Mouse (Mus musculus): ENCODE measurements around the gene Cwc25. TPM values are rescaled to one million over a fixed set of nuclear protein-coding genes. Genes with fewer than 3 reads are reported as not detected.

Gene Cwc25
- polyA plus RNA-seq, 1 experiment = 19.7 TPM

DNA sequence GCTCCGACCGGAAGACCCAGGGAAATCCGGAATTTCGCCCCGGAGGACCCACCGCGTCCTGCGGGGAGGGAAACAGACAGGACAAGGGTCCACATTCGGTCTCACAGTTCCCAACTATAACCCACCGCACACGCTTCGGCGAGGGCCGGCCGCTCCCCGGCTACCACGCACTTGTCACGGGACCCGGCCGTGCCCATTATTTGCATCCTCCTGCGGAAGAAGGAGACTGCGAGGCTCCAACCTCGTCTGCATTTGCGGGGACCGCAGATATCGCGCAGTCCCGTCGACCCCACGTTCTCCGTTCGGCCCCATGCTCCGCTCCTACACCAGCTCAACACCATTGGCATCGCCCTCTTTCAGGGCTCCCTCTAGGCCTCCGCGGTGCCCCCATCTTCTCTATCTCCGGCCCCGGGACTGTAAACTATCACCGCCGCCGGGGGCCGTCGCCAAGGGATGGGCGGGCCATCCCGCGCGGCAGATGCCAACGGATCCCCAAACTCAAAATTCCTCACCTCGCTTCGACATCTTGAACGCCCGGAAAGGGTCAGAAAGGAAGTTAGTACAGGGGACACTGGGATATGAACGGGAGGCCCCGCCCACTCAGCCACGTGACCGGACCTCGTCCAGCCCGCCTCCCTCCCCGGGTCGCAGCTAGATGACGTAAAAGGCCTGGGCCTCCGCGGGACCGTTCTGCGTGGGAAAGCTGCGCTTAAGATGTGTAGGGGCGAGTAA, 15.6 kb upstream of the Cwc25 start, which contains the start of gene Rpl23:
TSS of gene Rpl23 (minus strand) at position 606 of the 732 bp plus-strand sequence.
- no peak for TF ChIP-seq CTCF (IDR thresholded peaks at IDR 0.05; ENCODE audit: borderline replicate concordance, extremely low read depth, insufficient read depth, insufficient read length)
- peak; percentile 69; the same call in 1 of the 2 replicates for TF ChIP-seq POLR2A (IDR thresholded peaks at IDR 0.05; ENCODE audit: borderline replicate concordance, extremely low read depth, insufficient read depth, insufficient read length, poor library complexity, severe bottlenecking)
- peak; percentile 99 for DNase-seq (ENCODE audit: low read depth)

- DNase-seq (ENCODE audit: low read depth) = no peak
- TF ChIP-seq CTCF (IDR thresholded peaks at IDR 0.05; ENCODE audit: borderline replicate concordance, extremely low read depth, insufficient read depth, insufficient read length) (no peak), POLR2A (IDR thresholded peaks at IDR 0.05; ENCODE audit: borderline replicate concordance, extremely low read depth, insufficient read depth, insufficient read length, poor library complexity, severe bottlenecking) (no peak)
Observed at GRCm38 (mm10) chr11:97781478-97781831, 15.1 kb upstream of the Cwc25 start.

GRCm38 (mm10) chr11:97779968-97780701, 13.8 kb upstream of the Cwc25 start:
- no peak for TF ChIP-seq POLR2A (IDR thresholded peaks at IDR 0.05; ENCODE audit: borderline replicate concordance, extremely low read depth, insufficient read depth, insufficient read length, poor library complexity, severe bottlenecking)
- no peak for TF ChIP-seq CTCF (IDR thresholded peaks at IDR 0.05; ENCODE audit: borderline replicate concordance, extremely low read depth, insufficient read depth, insufficient read length)
- DNase-seq (ENCODE audit: low read depth) = no peak

- TF ChIP-seq CTCF (IDR thresholded peaks at IDR 0.05; ENCODE audit: borderline replicate concordance, extremely low read depth, insufficient read depth, insufficient read length) = no peak
- TF ChIP-seq POLR2A (IDR thresholded peaks at IDR 0.05; ENCODE audit: borderline replicate concordance, extremely low read depth, insufficient read depth, insufficient read length, poor library complexity, severe bottlenecking) = no peak
- no peak for DNase-seq (ENCODE audit: low read depth)
Observed at GRCm38 (mm10) chr11:97778918-97779317, 12.6 kb upstream of the Cwc25 start.

- peak; percentile 39 for DNase-seq (ENCODE audit: low read depth)
- TF ChIP-seq CTCF (IDR thresholded peaks at IDR 0.05; ENCODE audit: borderline replicate concordance, extremely low read depth, insufficient read depth, insufficient read length) (no peak), POLR2A (IDR thresholded peaks at IDR 0.05; ENCODE audit: borderline replicate concordance, extremely low read depth, insufficient read depth, insufficient read length, poor library complexity, severe bottlenecking) (no peak)
Observed at GRCm38 (mm10) chr11:97777129-97777529, 10.8 kb upstream of the Cwc25 start.

DNA sequence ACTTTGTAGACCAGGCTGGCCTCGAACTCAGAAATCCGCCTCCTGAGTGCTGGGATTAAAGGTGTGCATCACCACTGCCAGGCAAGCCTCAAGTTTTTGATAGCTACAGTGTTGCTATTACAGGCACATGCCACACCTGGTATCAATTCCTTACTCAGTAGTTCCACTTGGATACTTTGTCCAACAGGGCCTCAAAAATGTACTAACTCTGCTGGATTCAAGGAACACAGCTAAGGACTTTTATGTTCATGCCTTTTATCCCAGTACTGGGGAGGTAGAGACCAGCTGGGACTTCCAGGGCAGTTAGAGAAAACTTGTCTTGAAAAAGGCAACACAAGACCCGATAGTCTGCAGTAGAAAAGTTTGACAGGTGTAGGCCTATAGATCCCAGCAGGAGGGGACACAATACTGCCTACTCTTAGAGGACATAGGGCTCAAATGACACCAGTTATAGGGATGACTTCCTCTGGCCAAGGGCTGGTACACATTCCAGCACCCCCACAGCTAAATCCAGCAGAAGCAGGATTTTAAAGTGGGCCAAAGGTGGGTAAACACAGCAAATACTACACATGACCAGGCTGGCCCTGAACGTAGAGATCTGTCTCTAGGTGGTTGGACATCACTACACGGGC, 10.3 kb upstream of the Cwc25 start:
- no peak for DNase-seq (ENCODE audit: low read depth)
- TF ChIP-seq CTCF (IDR thresholded peaks at IDR 0.05; ENCODE audit: borderline replicate concordance, extremely low read depth, insufficient read depth, insufficient read length) (no peak), POLR2A (IDR thresholded peaks at IDR 0.05; ENCODE audit: borderline replicate concordance, extremely low read depth, insufficient read depth, insufficient read length, poor library complexity, severe bottlenecking) (no peak)

- DNase-seq (ENCODE audit: low read depth) = no peak
- no peak for TF ChIP-seq CTCF (IDR thresholded peaks at IDR 0.05; ENCODE audit: borderline replicate concordance, extremely low read depth, insufficient read depth, insufficient read length)
- TF ChIP-seq POLR2A (IDR thresholded peaks at IDR 0.05; ENCODE audit: borderline replicate concordance, extremely low read depth, insufficient read depth, insufficient read length, poor library complexity, severe bottlenecking) = no peak
Observed at GRCm38 (mm10) chr11:97775808-97776496, 9.6 kb upstream of the Cwc25 start, which contains the start of gene 1700001P01Rik. Gene 1700001P01Rik, minus strand, starts transcription at chr11:97775918.

GRCm38 (mm10) chr11:97775186-97775585, 8.8 kb upstream of the Cwc25 start:
- no peak for DNase-seq (ENCODE audit: low read depth)
- TF ChIP-seq POLR2A (IDR thresholded peaks at IDR 0.05; ENCODE audit: borderline replicate concordance, extremely low read depth, insufficient read depth, insufficient read length, poor library complexity, severe bottlenecking) (no peak), CTCF (IDR thresholded peaks at IDR 0.05; ENCODE audit: borderline replicate concordance, extremely low read depth, insufficient read depth, insufficient read length) (no peak)

GRCm38 (mm10) chr11:97771410-97771809, 5.1 kb upstream of the Cwc25 start:
- DNase-seq (ENCODE audit: low read depth) = no peak
- no peak for TF ChIP-seq CTCF (IDR thresholded peaks at IDR 0.05; ENCODE audit: borderline replicate concordance, extremely low read depth, insufficient read depth, insufficient read length)
- no peak for TF ChIP-seq POLR2A (IDR thresholded peaks at IDR 0.05; ENCODE audit: borderline replicate concordance, extremely low read depth, insufficient read depth, insufficient read length, poor library complexity, severe bottlenecking)

DNA sequence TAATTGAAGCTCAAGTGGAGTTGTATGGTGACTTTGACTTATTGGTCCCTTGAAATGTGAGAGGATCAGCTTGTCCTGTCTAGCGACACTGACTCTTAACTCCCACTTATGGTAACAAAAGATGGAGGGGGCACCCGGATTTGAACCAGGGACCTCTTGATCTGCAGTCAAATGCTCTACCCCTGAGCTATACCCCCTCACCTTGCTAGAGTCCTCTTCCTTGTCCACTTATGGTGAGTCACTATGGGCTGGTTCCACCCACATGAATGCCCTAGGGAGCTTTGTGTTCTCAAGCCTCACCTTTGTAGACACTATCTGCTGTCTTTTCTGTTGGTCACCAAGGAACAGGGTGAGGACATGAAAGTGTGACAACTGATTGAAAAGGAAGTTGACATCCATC, 3.3 kb upstream of the Cwc25 start:
- TF ChIP-seq POLR2A (IDR thresholded peaks at IDR 0.05; ENCODE audit: borderline replicate concordance, extremely low read depth, insufficient read depth, insufficient read length, poor library complexity, severe bottlenecking) (no peak), CTCF (IDR thresholded peaks at IDR 0.05; ENCODE audit: borderline replicate concordance, extremely low read depth, insufficient read depth, insufficient read length) (no peak)
- DNase-seq (ENCODE audit: low read depth) = no peak

- no peak for TF ChIP-seq CTCF (IDR thresholded peaks at IDR 0.05; ENCODE audit: borderline replicate concordance, extremely low read depth, insufficient read depth, insufficient read length)
- no peak for TF ChIP-seq POLR2A (IDR thresholded peaks at IDR 0.05; ENCODE audit: borderline replicate concordance, extremely low read depth, insufficient read depth, insufficient read length, poor library complexity, severe bottlenecking)
- no peak for DNase-seq (ENCODE audit: low read depth)
Observed at GRCm38 (mm10) chr11:97761638-97762037, 4.7 kb downstream of the Cwc25 start.

Measured in brain, embryonic 14.5 days (tissue).